Mouse (Mus musculus) hindbrain, postnatal 0 days (tissue): ENCODE results near the gene Ncam1. TPM values are rescaled to one million over a fixed set of nuclear protein-coding genes. Genes with fewer than 3 reads are reported as not detected.
A peak's percentile ranks its signal among the peaks of the same experiment; 100 is the strongest.

Source experiments
- ATAC-seq: fragments of 200-750 bp; cut with Nextera tagmentation; 2 replicates; pipeline ENCODE4 v1.8.0; 2017; ENCODE audit warnings: mild to moderate bottlenecking, moderate TSS enrichment, moderate library complexity
- DNase-seq: peaks from one replicate; pipeline ENCODE4 v3.0.0-alpha.2; 2015; ENCODE audit warnings: low spot score
- H3K27ac ChIP-seq: fragments of 300-500 bp; sonication (generic); 2 replicates; pipeline ENCODE4 v1.5.1; 2014; ENCODE audit warnings: mild to moderate bottlenecking
- H3K27me3 ChIP-seq: fragments of 300-500 bp; sonication (generic); 2 replicates; pipeline ENCODE4 v1.6.1; 2014; ENCODE audit warnings: low read length, mixed read lengths; ENCODE audit not compliant: insufficient read depth
- H3K36me3 ChIP-seq: fragments of 300-500 bp; sonication (generic); 2 replicates; pipeline ENCODE4 v1.6.1; 2014; ENCODE audit warnings: low read length, mixed read lengths; ENCODE audit not compliant: insufficient read depth
- H3K4me1 ChIP-seq: fragments of 300-500 bp; sonication (generic); 2 replicates; pipeline ENCODE4 v1.6.1; 2014; ENCODE audit warnings: antibody characterized with exemption, low read length, mixed read lengths; ENCODE audit not compliant: insufficient read depth
- H3K4me2 ChIP-seq: fragments of 300-500 bp; sonication (generic); 2 replicates; pipeline ENCODE4 v1.6.1; 2014; ENCODE audit warnings: low read depth, mild to moderate bottlenecking, low read length, moderate library complexity, mixed read lengths
- H3K4me3 ChIP-seq: fragments of 300-500 bp; sonication (generic); 2 replicates; pipeline ENCODE4 v1.5.1; 2014; ENCODE audit warnings: low read length
- H3K9ac ChIP-seq: fragments of 300-500 bp; sonication (generic); replicated peaks from 2 replicates; pipeline ENCODE4 v1.6.1; 2014; ENCODE audit warnings: mild to moderate bottlenecking, low read length, moderate library complexity, mixed read lengths
- H3K9me3 ChIP-seq: fragments of 300-500 bp; sonication (generic); 2 replicates; pipeline ENCODE4 v1.6.1; 2016; ENCODE audit warnings: low read length, mixed read lengths
- CTCF ChIP-seq: IDR thresholded peaks from 2 replicates; pipeline ENCODE4 v1.5.1; 2016; ENCODE audit warnings: antibody characterized with exemption, control low read depth, low read depth
- WGBS: fragments of 180-500 bp; shearing (Covaris S2); extraction: QIAGEN DNeasy Blood & Tissue Kit; methylation state at CpG from one replicate; pipeline ENCODE4 v1.1.7; 2014; 5-methylcytosine and 5-hydroxymethylcytosine counted together
- polyA plus RNA-seq: library from polyadenylated mRNA; unstranded; fragments of >200 nt; fragmentation: Nextera tagmentation; extraction: Ambion mirVana; gene quantifications from 2 replicates; pipeline ENCODE4 v1.2.1, GENCODE M21; 2015
- total RNA-seq: library from RNA; depleted of rRNA; stranded (reverse); fragments of >200 nt; gene quantifications from 2 replicates; pipeline ENCODE4 v1.2.3, GENCODE M21; 2014

The Ncam1 gene
- total and polyA plus RNA-seq, 2 experiments from 2014 or later = 411 to 414 TPM

GRCm38 (mm10) chr9:49757582-49757981 lies 41.1 kb downstream of the Ncam1 start:
- no peaks in the 10 kb centered on the region for H3K9me3 ChIP-seq
- peak; percentile 38 for DNase-seq
- WGBS = 37% methylated on average over 4 of the region's 4 CpGs
- peak overlapping the region; percentile 41 for H3K4me2 ChIP-seq
- no peak overlapping the region for H3K9ac ChIP-seq
- H3K27ac ChIP-seq = peak overlapping the region; percentile 75; the same call in 1 of the 2 replicates
- H3K4me3 ChIP-seq = no peak overlapping the region
- H3K27me3 ChIP-seq = no peaks in the 10 kb centered on the region
- no peaks in the 10 kb centered on the region for H3K36me3 ChIP-seq
- peak; percentile 45 for TF ChIP-seq CTCF
- no peak for ATAC-seq
- H3K4me1 ChIP-seq = peaks cover 29% of the 10 kb centered on the region

DNA sequence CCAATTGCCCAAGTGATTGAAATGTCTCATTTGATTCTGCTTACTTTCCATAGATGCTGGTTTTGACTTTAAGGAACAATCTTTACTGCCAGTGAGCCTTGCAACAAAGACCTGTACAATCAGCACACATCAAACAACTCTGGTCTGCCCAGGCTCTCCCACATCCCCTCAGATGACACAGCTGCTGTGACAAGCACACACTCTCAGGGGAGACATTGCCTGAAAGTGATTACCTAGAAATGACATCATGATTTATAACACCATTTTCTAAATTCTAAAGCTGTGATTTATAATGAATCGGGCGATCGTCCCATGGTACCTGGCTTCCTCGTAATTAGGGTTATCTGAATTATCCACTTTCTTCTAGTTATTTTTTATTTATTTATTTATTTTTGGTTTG lies 42.0 kb downstream of the Ncam1 start:
- H3K4me3 ChIP-seq = no peak overlapping the region
- H3K27me3 ChIP-seq = no peaks in the 10 kb centered on the region
- H3K4me1 ChIP-seq = peaks cover 29% of the 10 kb centered on the region
- no peak for TF ChIP-seq CTCF
- no peaks in the 10 kb centered on the region for H3K9me3 ChIP-seq
- no peak overlapping the region for H3K4me2 ChIP-seq
- no peaks in the 10 kb centered on the region for H3K36me3 ChIP-seq
- DNase-seq (no peak), ATAC-seq (no peak)
- no peak overlapping the region for H3K9ac ChIP-seq
- 72% methylated on average over 4 of the region's 4 CpGs for WGBS
- H3K27ac ChIP-seq = no peak overlapping the region

GRCm38 (mm10) chr9:49755214-49755613 lies 43.5 kb downstream of the Ncam1 start:
- H3K9ac ChIP-seq = no peak overlapping the region
- DNase-seq (no peak), ATAC-seq (no peak)
- H3K27ac ChIP-seq = no peak overlapping the region
- TF ChIP-seq CTCF = no peak
- WGBS = 47% methylated on average over 4 of the region's 4 CpGs
- H3K4me3 ChIP-seq = no peak overlapping the region
- H3K36me3 ChIP-seq = no peaks in the 10 kb centered on the region
- H3K9me3 ChIP-seq = no peaks in the 10 kb centered on the region
- no peaks in the 10 kb centered on the region for H3K27me3 ChIP-seq
- peaks cover 29% of the 10 kb centered on the region for H3K4me1 ChIP-seq
- H3K4me2 ChIP-seq = no peak overlapping the region

GRCm38 (mm10) chr9:49751466-49751865 lies 47.3 kb downstream of the Ncam1 start:
- Histone ChIP-seq H3K4me1 (peaks cover 22% of the 10 kb centered on the region), H3K27ac (no peak overlapping the region), H3K4me3 (no peak overlapping the region), H3K36me3 (no peaks in the 10 kb centered on the region), H3K4me2 (no peak overlapping the region), H3K9ac (no peak overlapping the region), H3K9me3 (no peaks in the 10 kb centered on the region), H3K27me3 (no peaks in the 10 kb centered on the region)
- WGBS = 64% methylated on average over 6 of the region's 6 CpGs
- no peak for TF ChIP-seq CTCF
- ATAC-seq = no peak
- DNase-seq = no peak

GRCm38 (mm10) chr9:49746176-49746575 lies 52.5 kb downstream of the Ncam1 start:
- H3K27me3 ChIP-seq = no peaks in the 10 kb centered on the region
- no peak overlapping the region for H3K4me3 ChIP-seq
- no peak for ATAC-seq
- H3K9ac ChIP-seq = no peak overlapping the region
- H3K9me3 ChIP-seq = no peaks in the 10 kb centered on the region
- peaks cover 25% of the 10 kb centered on the region for H3K4me1 ChIP-seq
- peak; percentile 46 for DNase-seq
- no peak for TF ChIP-seq CTCF
- WGBS = 61% methylated on average over 2 of the region's 2 CpGs
- no peaks in the 10 kb centered on the region for H3K36me3 ChIP-seq
- H3K4me2 ChIP-seq = no peak overlapping the region
- no peak overlapping the region for H3K27ac ChIP-seq

DNA sequence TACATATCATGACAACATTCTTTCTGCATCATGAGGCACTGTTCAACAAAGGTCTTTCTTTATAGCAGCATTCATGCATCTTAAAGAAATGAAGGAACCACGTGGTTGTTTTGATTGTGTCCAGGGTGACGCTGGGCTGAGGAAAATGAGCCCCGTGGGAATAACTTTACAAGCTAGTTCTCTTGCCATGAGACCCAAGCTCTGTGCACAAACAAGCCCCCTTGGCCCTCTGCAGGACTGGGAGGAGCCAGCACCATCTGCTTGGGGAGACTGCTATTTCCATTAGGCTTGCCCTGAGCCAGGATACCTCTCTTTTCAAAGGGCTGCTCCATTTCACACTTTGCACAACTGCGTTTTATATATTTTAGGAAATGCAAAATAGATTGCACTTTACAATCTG lies 53.0 kb downstream of the Ncam1 start:
- Histone ChIP-seq H3K4me1 (peaks cover 25% of the 10 kb centered on the region), H3K27me3 (no peaks in the 10 kb centered on the region), H3K27ac (peak overlapping the region; percentile 56; the same call in 1 of the 2 replicates), H3K4me3 (no peak overlapping the region), H3K9ac (no peak overlapping the region), H3K4me2 (no peak overlapping the region), H3K9me3 (no peaks in the 10 kb centered on the region), H3K36me3 (no peaks in the 10 kb centered on the region)
- ATAC-seq (no peak), DNase-seq (peak; percentile 71)
- peak; percentile 13; the same call in 1 of the 2 replicates for TF ChIP-seq CTCF
- 14% methylated on average over 4 of the region's 4 CpGs for WGBS

DNA sequence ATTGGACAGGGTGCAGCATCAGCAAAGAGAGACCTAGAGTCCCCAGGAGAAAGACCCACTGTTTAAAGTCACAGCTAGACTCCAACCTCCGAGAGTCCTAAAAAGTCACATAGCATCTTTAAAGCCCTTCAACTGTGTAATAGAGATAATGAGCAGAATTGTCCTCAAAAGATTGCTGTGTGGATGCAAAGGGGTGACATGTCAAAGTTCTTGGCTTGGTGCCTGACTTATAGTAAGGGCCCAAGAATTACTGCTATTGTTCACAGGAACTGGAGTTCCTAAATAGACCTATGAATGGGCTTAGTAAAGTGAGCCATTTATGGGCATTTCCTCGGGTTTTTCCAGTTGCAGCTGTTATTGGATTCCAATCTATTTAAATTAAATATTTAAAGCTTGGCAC lies 54.4 kb downstream of the Ncam1 start:
- no peak for TF ChIP-seq CTCF
- Histone ChIP-seq H3K27me3 (no peaks in the 10 kb centered on the region), H3K27ac (peak overlapping the region; percentile 15; the same call in 1 of the 2 replicates), H3K4me3 (no peak overlapping the region), H3K4me1 (peaks cover 25% of the 10 kb centered on the region), H3K36me3 (no peaks in the 10 kb centered on the region), H3K9me3 (no peaks in the 10 kb centered on the region), H3K9ac (no peak overlapping the region), H3K4me2 (no peak overlapping the region)
- WGBS = 28% methylated on average over 2 of the region's 2 CpGs
- ATAC-seq = no peak
- DNase-seq = peak; percentile 19
